Mouse (Mus musculus): ENCODE measurements at regions not wholly inside any gene's neighbourhood (a gene's known extent, or its start where the extent isn't known, plus 50 kb on each side); places are given as distances from the start of the nearest gene placed in this dataset.

GRCm38 (mm10) chr5:85485733-85486322 is 579.6 kb downstream of the Cenpc1 start:
- DNase-seq (ENCODE audit: low spot score in 2 of 2): no peak

DNA sequence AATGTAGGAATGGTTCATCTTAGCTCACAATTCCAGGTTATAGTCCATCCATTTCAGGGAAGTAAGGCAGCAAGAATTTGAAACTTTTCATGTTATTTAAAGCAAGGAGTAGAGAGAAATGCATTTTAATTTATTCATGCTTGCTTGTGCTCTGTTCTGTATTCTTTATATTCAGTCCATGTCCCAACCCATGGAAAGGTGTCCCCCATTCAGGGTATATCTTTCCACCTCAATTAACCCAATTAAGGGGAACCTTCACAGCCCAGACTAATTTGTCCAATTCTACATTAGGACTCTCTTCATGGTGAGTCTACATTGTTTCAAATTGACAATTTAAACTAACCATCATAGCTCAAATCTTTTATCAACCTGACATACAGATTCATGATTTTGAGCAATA is 580.2 kb downstream of the Cenpc1 start:
- DNase-seq (ENCODE audit: low spot score in 2 of 2): no peak

DNA sequence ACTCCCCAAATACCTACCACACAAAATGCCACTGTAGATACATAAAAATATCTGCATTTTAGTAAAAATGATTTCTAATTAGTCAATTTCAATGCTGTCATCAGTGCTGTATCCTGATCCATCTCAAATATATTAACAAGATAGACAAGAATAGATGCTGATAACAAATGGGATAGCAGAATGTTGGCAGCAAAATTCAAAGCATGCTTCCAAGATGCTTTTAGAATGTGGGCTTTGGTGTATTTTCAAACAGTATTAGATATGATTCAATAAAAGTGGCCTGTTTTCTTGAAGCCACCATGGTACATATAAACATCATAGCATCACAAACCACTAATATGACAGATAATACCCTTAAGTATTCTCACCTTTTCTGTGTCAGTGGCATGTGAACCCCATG is 597.6 kb downstream of the Cenpc1 start:
- peak in 1 of 2 experiments; percentile 68 for DNase-seq (ENCODE audit: low spot score in 2 of 2)

DNA sequence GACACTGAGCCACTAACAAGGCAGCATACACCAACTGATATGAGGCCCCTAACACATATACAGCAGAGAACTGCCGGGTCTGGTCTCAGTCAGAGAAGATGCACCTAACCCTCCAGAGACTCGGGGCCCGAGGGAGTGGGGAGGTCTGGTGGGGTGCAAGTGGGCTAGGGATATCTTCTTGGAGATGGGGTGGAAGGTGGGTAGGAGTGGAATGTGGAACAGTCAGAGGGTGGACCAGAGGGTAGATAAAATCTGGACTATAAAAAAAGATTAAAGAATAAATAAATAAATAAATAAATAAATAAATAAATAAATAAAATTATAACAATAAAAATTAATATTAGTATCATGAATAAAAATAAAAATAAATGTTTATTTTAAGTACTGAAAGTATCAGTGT is 598.2 kb downstream of the Cenpc1 start:
- DNase-seq (ENCODE audit: low spot score in 2 of 2): no peak

Data from layer of hippocampus, adult 18-20 months (tissue).